Mouse (Mus musculus): ENCODE measurements around the gene Prkn.

GRCm38 (mm10) chr17:11765117-11765516 is 924.9 kb downstream of the Prkn start:
- no peak for TF ChIP-seq MAFK (IDR thresholded peaks at IDR 0.05; ENCODE audit: insufficient read depth, low read depth, low read length)
- TF ChIP-seq HCFC1 (IDR thresholded peaks at IDR 0.05; ENCODE audit: borderline replicate concordance, insufficient read depth, low read length): no peak
- TF ChIP-seq CHD2 (IDR thresholded peaks at IDR 0.05; ENCODE audit: low read depth, low read length): no peak
